Mouse (Mus musculus): ENCODE measurements around the gene Gsc2. TPM values are rescaled to one million over a fixed set of nuclear protein-coding genes. Genes with fewer than 3 reads are reported as not detected.

The Gsc2 gene
- total and polyA plus RNA-seq, 3 experiments: not detected

GRCm38 (mm10) chr16:17938821-17939220 lies 24.0 kb upstream of the Gsc2 start (continued):
- TF ChIP-seq MAX (IDR thresholded peaks at IDR 0.05; ENCODE audit: low read length) (no peak), RAD21 (IDR thresholded peaks at IDR 0.05; ENCODE audit: low read depth, low read length) (peak; percentile 67), ETS1 (IDR thresholded peaks at IDR 0.05; ENCODE audit: low read depth, low read length) (no peak; the same call in 1 of the 2 replicates), EP300 (IDR thresholded peaks at IDR 0.05; ENCODE audit: low read depth in 1 of 2, low read length in 2 of 2) (no peak), UBTF (IDR thresholded peaks at IDR 0.05; ENCODE audit: borderline replicate concordance, insufficient read depth, low read depth, low read length) (no peak), NELFE (IDR thresholded peaks at IDR 0.05; ENCODE audit: low read depth, low read length) (no peak; the same call in 1 of the 2 replicates), ELF1 (IDR thresholded peaks at IDR 0.05; ENCODE audit: low read depth, low read length) (no peak), POLR2AphosphoS2 (IDR thresholded peaks at IDR 0.05; ENCODE audit: low read length) (no peak), JUND (IDR thresholded peaks at IDR 0.05; ENCODE audit: low read depth, low read length) (0 out of 2 replicates have a peak, but pooled peaks have one; percentile 28)

GRCm38 (mm10) chr16:17938187-17938586 lies 23.3 kb upstream of the Gsc2 start:
- H3K79me2 ChIP-seq (ENCODE audit: control insufficient read depth, insufficient read depth, low read length, poor library complexity): no peaks in the 10 kb centered on the region
- H3K27me3 ChIP-seq (ENCODE audit: control insufficient read depth in 1 of 2, insufficient read depth in 2 of 2, low read length in 2 of 2): no peaks in the 10 kb centered on the region
- peak overlapping the region; percentile 87 for H3K27ac ChIP-seq (ENCODE audit: control insufficient read depth, low read depth, low read length)
- DNase-seq (ENCODE audit: low read depth, low spot score): peak; percentile 61
- H3K36me3 ChIP-seq (ENCODE audit: control insufficient read depth in 1 of 2, insufficient read depth in 2 of 2, low read length in 2 of 2): peaks cover 0 to 27% of the 10 kb centered on the region in 2 experiments; a peak in 2 of 4 replicates
- peak overlapping the region; percentile 61 for H3K9ac ChIP-seq (ENCODE audit: control insufficient read depth, low read depth, low read length, poor library complexity, severe bottlenecking)
- TF ChIP-seq MAFK (IDR thresholded peaks at IDR 0.05; ENCODE audit: borderline replicate concordance, low read depth, low read length): no peak
- 0 out of 4 replicates have a peak, but pooled peaks of 1 of the 2 experiments have one; percentile 27 for TF ChIP-seq POLR2A (IDR thresholded peaks at IDR 0.05; ENCODE audit: control insufficient read depth in 1 of 2, insufficient read depth in 1 of 2, low read depth in 1 of 2, low read length in 2 of 2, poor library complexity in 1 of 2)
- peak; percentile 42 to 44; a peak in 2 of 4 replicates for TF ChIP-seq EP300 (IDR thresholded peaks at IDR 0.05; ENCODE audit: low read depth in 1 of 2, low read length in 2 of 2)
- peak; percentile 88 for TF ChIP-seq MXI1 (IDR thresholded peaks at IDR 0.05; ENCODE audit: low read depth, low read length)
- TF ChIP-seq JUND (IDR thresholded peaks at IDR 0.05; ENCODE audit: low read depth, low read length): no peak
- no peak for TF ChIP-seq SMC3 (IDR thresholded peaks at IDR 0.05; ENCODE audit: low read depth, low read length)
- peak; percentile 79 for TF ChIP-seq MYC (IDR thresholded peaks at IDR 0.05; ENCODE audit: low read depth, low read length)
- TF ChIP-seq USF1 (IDR thresholded peaks at IDR 0.05; ENCODE audit: low read depth, low read length): no peak
- TF ChIP-seq MAX (IDR thresholded peaks at IDR 0.05; ENCODE audit: low read length): peak; percentile 88
- TF ChIP-seq NELFE (IDR thresholded peaks at IDR 0.05; ENCODE audit: low read depth, low read length): peak; percentile 17; the same call in 1 of the 2 replicates
- no peak for TF ChIP-seq RCOR1 (IDR thresholded peaks at IDR 0.05; ENCODE audit: low read depth, low read length)
- TF ChIP-seq CHD1 (IDR thresholded peaks at IDR 0.05; ENCODE audit: low read depth, low read length): no peak
- no peak for TF ChIP-seq ELF1 (IDR thresholded peaks at IDR 0.05; ENCODE audit: low read depth, low read length)
- TF ChIP-seq POLR2AphosphoS2 (IDR thresholded peaks at IDR 0.05; ENCODE audit: low read length): no peak
- no peak for TF ChIP-seq SIN3A (IDR thresholded peaks at IDR 0.05; ENCODE audit: low read length)
- no peak for TF ChIP-seq TCF12 (IDR thresholded peaks at IDR 0.05; ENCODE audit: low read depth, low read length)
- no peak for TF ChIP-seq TAL1 (IDR thresholded peaks at IDR 0.05; ENCODE audit: low read length)
- TF ChIP-seq ZC3H11A (IDR thresholded peaks at IDR 0.05; ENCODE audit: low read depth, low read length): no peak
- peak; percentile 47; the same call in 1 of the 2 replicates for TF ChIP-seq GATA1 (IDR thresholded peaks at IDR 0.05; ENCODE audit: low read depth, low read length)
- no peak for TF ChIP-seq UBTF (IDR thresholded peaks at IDR 0.05; ENCODE audit: borderline replicate concordance, insufficient read depth, low read depth, low read length)
- TF ChIP-seq ETS1 (IDR thresholded peaks at IDR 0.05; ENCODE audit: low read depth, low read length): peak; percentile 41; the same call in 1 of the 2 replicates
- no peak for TF ChIP-seq ZNF384 (IDR thresholded peaks at IDR 0.05; ENCODE audit: low read depth, low read length)
- TF ChIP-seq E2F4 (IDR thresholded peaks at IDR 0.05; ENCODE audit: borderline replicate concordance, low read depth, low read length): no peak
- TF ChIP-seq BHLHE40 (IDR thresholded peaks at IDR 0.05; ENCODE audit: borderline replicate concordance, low read depth, low read length): no peak
- no peaks in the 10 kb centered on the region for H3K9me3 ChIP-seq (replicated peaks; ENCODE audit: insufficient read depth, low read length)
- H3K4me3 ChIP-seq (ENCODE audit: control insufficient read depth in 1 of 2, insufficient read depth in 1 of 2, low read depth in 2 of 2, low read length in 2 of 2): peak overlapping the region; percentile 37 to 43; a peak in 3 of 4 replicates
- H3K4me1 ChIP-seq (ENCODE audit: control insufficient read depth in 1 of 2, insufficient read depth in 2 of 2, low read length in 2 of 2): peaks cover 25 to 34% of the 10 kb centered on the region in 2 experiments

Measured in MEL (cell line).